Mouse (Mus musculus) stomach, postnatal 0 days (tissue): ENCODE measurements around the gene Lrrc57.

Experiments used
- CTCF ChIP-seq: IDR thresholded peaks from 2 replicates; pipeline ENCODE4 v1.5.1; 2016; ENCODE audit warnings: antibody characterized with exemption, low read depth, mild to moderate bottlenecking, moderate library complexity
- EP300 ChIP-seq: optimal IDR thresholded peaks from 2 replicates; pipeline ENCODE3; 2016; ENCODE audit warnings: antibody characterized with exemption

- TF ChIP-seq CTCF: no peak
- TF ChIP-seq EP300: no peak
These were observed 47.8 kb downstream of the Lrrc57 start for GRCm38 (mm10) chr2:120561524-120561923.
